Mouse (Mus musculus) adrenal gland, adult 2 months (tissue): ENCODE results near the gene Wfdc18. TPM values are rescaled to one million over a fixed set of nuclear protein-coding genes. Genes with fewer than 3 reads are reported as not detected.

ENCODE experiments used
- DNase-seq: peaks from one replicate; pipeline ENCODE4 v3.0.0; 2021
- polyA plus RNA-seq: library from polyadenylated mRNA; depleted of rRNA; stranded (reverse); fragments of >200 nt; gene quantifications from 2 replicates; pipeline ENCODE4 v1.2.3, GENCODE M21; 2012; rRNA removed
- total RNA-seq, 2 experiments: library from RNA; stranded (reverse); gene quantifications; 2 replicates each; pipeline ENCODE4 v1.2.3; 2021

Wfdc18 gene
- total and polyA plus RNA-seq, 3 experiments = not detected

DNA sequence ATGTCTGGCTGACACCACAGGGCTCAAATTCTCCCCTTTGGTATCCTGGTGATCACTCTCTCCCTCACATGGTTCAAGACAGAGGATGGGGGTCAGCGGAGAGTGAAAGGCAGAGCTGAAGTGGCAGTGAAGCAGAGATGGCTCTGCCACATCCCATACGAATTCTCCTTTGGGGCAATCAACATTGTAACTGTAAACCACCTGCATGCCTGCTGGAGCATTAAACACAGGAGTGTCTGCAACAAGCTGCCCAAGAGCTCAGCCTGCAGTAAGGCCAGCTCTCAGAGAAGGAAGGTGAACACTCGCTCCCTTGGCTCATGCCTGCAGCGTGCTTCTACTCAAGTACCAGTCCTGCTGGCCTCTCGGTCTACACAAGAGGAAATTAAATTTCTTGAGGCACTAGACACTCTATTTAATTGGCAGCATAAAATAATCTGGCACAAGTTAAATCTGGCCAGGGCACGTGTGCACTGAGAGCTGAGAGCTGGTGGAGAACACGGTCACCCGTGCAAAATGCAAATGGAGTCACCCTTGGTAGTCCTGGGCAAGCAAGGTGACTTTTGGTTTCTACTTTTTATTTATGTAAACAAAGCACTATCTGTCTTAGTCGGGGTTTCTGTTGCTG is 34.0 kb downstream of the Wfdc18 start:
- DNase-seq = no peak

DNA sequence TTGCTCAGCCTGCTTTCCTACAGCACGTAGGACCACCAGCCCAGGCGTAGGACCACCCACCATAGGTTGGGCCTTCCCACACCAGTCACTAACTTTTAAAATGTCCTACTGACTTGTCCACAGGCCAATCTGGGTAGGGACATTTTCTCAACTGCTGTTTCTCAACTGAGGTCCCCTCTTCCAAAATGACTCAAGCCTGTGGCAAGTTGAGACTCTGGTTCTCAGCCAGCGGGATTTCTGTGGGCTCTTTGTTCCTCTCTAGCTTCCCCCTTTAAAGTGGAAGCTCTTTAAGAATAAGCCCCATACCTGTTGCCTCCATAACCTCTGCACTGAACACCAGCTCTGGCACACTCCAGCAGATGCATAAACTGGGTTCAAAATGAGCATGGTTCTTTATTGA is 34.7 kb downstream of the Wfdc18 start:
- DNase-seq = no peak

DNA sequence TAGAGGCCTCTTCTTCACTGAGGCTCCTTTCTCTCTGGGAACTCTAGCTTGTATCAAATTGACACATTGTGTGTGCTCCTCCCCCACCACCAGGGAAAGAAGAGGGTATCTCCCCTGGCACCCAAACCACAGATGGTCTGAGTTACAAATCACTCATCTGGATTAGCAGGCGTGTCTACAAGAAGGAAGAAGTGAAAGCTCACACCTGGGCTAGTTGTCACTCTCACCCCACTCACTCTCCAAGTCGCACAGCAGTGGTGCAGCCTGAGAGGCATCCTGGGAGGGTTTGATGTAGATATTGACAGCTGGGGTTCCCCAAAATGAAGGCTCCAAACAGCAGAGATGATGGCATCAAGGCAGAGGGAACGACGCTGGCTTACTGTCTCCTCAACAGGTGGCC is 37.3 kb downstream of the Wfdc18 start:
- DNase-seq = no peak

DNA sequence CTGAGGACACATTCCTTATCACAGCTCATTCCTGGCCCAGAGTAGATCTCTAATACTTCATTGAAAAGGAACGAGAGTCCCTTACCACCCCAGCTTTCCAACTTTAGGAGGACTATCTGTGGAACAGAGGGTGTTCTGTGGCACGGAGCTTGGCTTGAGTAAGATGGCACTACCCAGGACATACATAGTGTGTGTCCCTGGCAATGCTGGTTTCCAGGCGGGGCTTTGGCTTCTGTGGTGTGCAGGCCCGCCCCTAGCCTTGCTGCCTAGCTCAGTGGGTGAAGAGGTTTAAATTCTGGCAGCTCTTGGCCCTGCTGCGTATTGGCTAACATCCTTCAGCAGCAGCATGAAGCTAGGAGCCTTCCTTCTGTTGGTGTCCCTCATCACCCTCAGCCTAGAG is 37.9 kb downstream of the Wfdc18 start, which contains the start of gene Wfdc21:
TSS of gene Wfdc21 (plus strand) at position 260 of the 400 bp plus-strand sequence.
- no peak for DNase-seq

DNA sequence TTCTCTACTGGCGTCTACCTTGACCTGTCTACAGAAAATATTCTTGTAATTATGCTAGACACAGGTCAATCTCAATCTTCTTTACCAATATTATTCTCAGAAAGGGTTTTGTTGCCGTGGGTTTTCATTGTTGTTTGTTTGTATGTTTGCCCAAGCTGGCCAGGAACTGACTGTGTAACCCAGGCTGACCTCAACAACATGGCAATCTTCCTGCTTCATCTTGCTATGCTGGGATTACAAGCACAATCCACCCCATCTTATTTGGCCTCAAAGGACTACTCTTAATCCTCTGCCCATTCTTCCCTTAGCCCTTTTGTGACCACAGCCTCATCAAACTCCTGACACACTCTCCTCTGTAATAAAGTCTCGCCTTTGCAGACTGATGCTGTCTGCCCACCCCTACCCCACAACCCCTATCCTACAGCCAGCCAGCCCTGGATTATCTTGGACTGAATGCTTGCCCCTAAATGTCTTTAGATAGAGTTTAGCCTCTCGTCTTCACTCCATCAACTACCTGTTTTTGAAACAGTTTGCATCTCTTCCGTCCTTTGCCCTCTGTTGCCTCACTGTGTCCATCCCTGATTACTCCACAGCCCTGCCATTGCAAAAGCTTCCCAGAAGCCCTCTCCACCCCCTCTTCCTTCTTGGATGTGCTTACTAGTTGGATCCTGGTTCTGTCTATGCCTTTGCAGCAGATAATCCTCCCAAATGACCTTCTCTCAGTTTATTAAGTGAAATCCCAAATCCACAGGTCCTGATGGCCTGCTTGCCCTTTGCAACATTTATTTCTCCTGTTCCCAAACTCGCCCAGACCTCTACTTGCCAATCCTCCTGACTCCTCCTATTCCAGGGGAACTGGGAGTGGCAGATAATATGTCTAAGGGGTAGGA is 38.8 kb downstream of the Wfdc18 start:
- no peak for DNase-seq

DNA sequence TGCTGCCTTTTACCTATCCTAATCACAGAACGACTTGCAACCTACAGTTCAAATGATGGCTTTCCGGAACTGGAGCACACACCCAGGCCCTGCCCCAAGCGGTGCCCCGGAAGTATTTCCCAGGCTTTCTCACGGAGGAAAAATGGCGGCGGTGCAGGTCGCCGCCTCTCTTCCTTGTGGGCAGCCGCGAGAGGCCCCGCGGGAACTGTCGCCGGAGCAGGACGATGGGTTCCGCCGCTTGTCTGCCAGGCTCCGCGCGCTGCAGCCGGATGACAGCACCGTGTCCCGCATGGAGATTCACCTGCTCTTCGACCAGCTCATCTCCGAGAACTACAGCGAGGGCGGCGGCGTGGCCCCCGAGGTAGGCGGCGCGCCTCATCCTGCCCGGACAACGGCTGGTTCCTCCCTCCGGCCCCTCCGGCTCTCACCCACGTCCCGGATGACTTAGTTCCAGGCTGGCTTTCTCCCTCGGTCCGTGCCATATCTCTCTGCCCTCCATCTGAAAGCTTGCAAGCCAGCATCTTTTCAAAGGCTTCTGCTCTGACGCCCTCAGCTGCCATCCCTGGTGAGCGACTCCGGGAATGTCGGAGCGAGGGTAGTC is 44.9 kb downstream of the Wfdc18 start, which contains the start of gene Heatr6:
TSS of gene Heatr6 (plus strand) at position 116 of the 601 bp plus-strand sequence.
- peak; percentile 92 for DNase-seq

DNA sequence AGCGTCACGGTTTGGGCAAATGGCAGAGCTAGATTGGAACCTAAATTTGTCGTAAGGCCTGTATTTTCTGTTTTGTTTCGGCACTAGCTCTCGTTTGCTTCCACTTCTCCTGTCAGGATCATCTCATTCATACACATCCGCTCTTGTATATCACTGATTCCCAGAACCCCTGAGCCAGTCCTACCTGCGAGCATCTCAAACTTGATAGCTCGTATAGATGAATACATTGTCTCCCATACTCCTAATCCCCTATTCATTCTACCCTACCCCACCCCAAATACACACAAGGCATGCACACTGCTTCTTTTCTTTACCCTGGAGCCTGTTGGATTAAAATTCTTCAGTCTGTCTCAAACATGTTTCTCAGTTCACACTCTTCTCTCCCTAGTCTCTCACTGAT is 45.4 kb downstream of the Wfdc18 start:
- no peak for DNase-seq

Other genes starting within 250 kb of the Wfdc18 start
- 10 to 100 TPM in 1 of 2 experiments, 1 to 10 TPM in 1; 8.7 to 22.6 TPM for gene Mmp28, start 245.9 kb upstream of the Wfdc18 start, total RNA-seq
- gene Mmp28, start 245.9 kb upstream of the Wfdc18 start, polyA plus RNA-seq = 24.2 and 27.2 TPM in 2 replicates
- 10 to 100 TPM; 56.8 to 77.7 TPM for gene Taf15, start 235.9 kb upstream of the Wfdc18 start, total RNA-seq
- gene Taf15, start 235.9 kb upstream of the Wfdc18 start, polyA plus RNA-seq = 2.5 and 3.4 TPM in 2 replicates
- not detected for gene Heatr9, start 186.8 kb upstream of the Wfdc18 start, total RNA-seq
- gene Heatr9, start 186.8 kb upstream of the Wfdc18 start, polyA plus RNA-seq = not detected in 2 replicates
- gene Ccl5, start 178.5 kb upstream of the Wfdc18 start, total RNA-seq = 1 to 10 TPM; 1.8 to 2.0 TPM
- gene Ccl5, start 178.5 kb upstream of the Wfdc18 start, polyA plus RNA-seq = 20.3 and 21.6 TPM in 2 replicates
- gene Ccl9, start 130.4 kb upstream of the Wfdc18 start, total RNA-seq = 10 to 100 TPM in 1 of 2 experiments, 1 to 10 TPM in 1; 5.2 to 12.1 TPM
- gene Ccl9, start 130.4 kb upstream of the Wfdc18 start, polyA plus RNA-seq = 0.42 and 0.53 TPM in 2 replicates
- gene Ccl6, start 115.9 kb upstream of the Wfdc18 start, total RNA-seq = 10 to 100 TPM; 13.1 to 33.7 TPM
- gene Ccl6, start 115.9 kb upstream of the Wfdc18 start, polyA plus RNA-seq = 3.4 and 3.7 TPM in 2 replicates
- gene Rpl9-ps1, start 63.4 kb upstream of the Wfdc18 start, total RNA-seq = not detected
- gene Rpl9-ps1, start 63.4 kb upstream of the Wfdc18 start, polyA plus RNA-seq = not detected in 2 replicates
- under 1 TPM in 1 of 2 experiments, not detected in 1; 0.66 TPM for gene Ccl3, start 59.7 kb upstream of the Wfdc18 start, total RNA-seq
- gene Ccl3, start 59.7 kb upstream of the Wfdc18 start, polyA plus RNA-seq = 2.3 TPM in 2 replicates
- gene Ccl4, start 46.4 kb upstream of the Wfdc18 start, total RNA-seq = under 1 TPM in 1 of 2 experiments, not detected in 1; 0.97 TPM
- 2.0 and 3.0 TPM in 2 replicates for gene Ccl4, start 46.4 kb upstream of the Wfdc18 start, polyA plus RNA-seq
- gene Wfdc17, start 5.0 kb upstream of the Wfdc18 start, total RNA-seq = 1 to 10 TPM; 2.6 to 4.7 TPM
- 0.51 and 0.71 TPM in 2 replicates for gene Wfdc17, start 5.0 kb upstream of the Wfdc18 start, polyA plus RNA-seq
- 1 to 10 TPM in 1 of 2 experiments, not detected in 1; 1.0 TPM for gene Wfdc21, start 37.9 kb downstream of the Wfdc18 start, total RNA-seq
- 5.2 and 5.8 TPM in 2 replicates for gene Wfdc21, start 37.9 kb downstream of the Wfdc18 start, polyA plus RNA-seq
- 10 to 100 TPM; 11.8 to 12.6 TPM for gene Heatr6, start 44.7 kb downstream of the Wfdc18 start, total RNA-seq
- gene Heatr6, start 44.7 kb downstream of the Wfdc18 start, polyA plus RNA-seq = 21.3 and 22.7 TPM in 2 replicates
- not detected for gene Hnf1b, start 141.0 kb downstream of the Wfdc18 start, total RNA-seq
- 0.26 and 0.53 TPM in 2 replicates for gene Hnf1b, start 141.0 kb downstream of the Wfdc18 start, polyA plus RNA-seq
- 10 to 100 TPM; 19.6 to 19.9 TPM for gene Ddx52, start 233.0 kb downstream of the Wfdc18 start, total RNA-seq
- 0.92 and 0.96 TPM in 2 replicates for gene Ddx52, start 233.0 kb downstream of the Wfdc18 start, polyA plus RNA-seq